Mouse (Mus musculus): ENCODE measurements around the gene Nexn. TPM values are rescaled to one million over a fixed set of nuclear protein-coding genes. Genes with fewer than 3 reads are reported as not detected.
"Not testable (repeated sequence)": the region's sequence is repeated elsewhere in the genome, so short reads cannot be mapped to it uniquely, and the experiment has no call there.

Nexn gene
- polyA plus RNA-seq, 1 experiment from 2014 or later: 5.4 TPM

- no peak overlapping the region for H3K27ac ChIP-seq
- no peak overlapping the region for H3K4me2 ChIP-seq (replicated peaks)
- H3K9ac ChIP-seq: no peak overlapping the region
- H3K27me3 ChIP-seq: no peaks in the 10 kb centered on the region
- H3K36me3 ChIP-seq: peaks cover 10% of the 10 kb centered on the region
- no peaks in the 10 kb centered on the region for H3K4me1 ChIP-seq
- WGBS: 81% methylated on average over 20 of the region's 20 CpGs
- no peak for ATAC-seq (ENCODE audit: low FRiP score)
- H3K9me3 ChIP-seq (replicated peaks): no peaks in the 10 kb centered on the region
- no peak overlapping the region for H3K4me3 ChIP-seq
Observed at GRCm38 (mm10) chr3:152272974-152273685, 7.0 kb upstream of the Nexn start.

- ATAC-seq (ENCODE audit: low FRiP score): no peak
- H3K4me2 ChIP-seq (replicated peaks): no peak overlapping the region
- no peaks in the 10 kb centered on the region for H3K9me3 ChIP-seq (replicated peaks)
- no peak overlapping the region for H3K27ac ChIP-seq
- H3K36me3 ChIP-seq: peaks cover 10% of the 10 kb centered on the region
- peaks cover 10% of the 10 kb centered on the region; the same call in 1 of the 2 replicates for H3K27me3 ChIP-seq
- no peak overlapping the region for H3K4me3 ChIP-seq
- no peak overlapping the region for H3K9ac ChIP-seq
- WGBS: 85% methylated on average over 6 of the region's 6 CpGs
- H3K4me1 ChIP-seq: no peaks in the 10 kb centered on the region
Observed at GRCm38 (mm10) chr3:152271876-152272275, 5.7 kb upstream of the Nexn start.

GRCm38 (mm10) chr3:152271071-152271710 lies 5.0 kb upstream of the Nexn start:
- Histone ChIP-seq H3K9ac (no peak overlapping the region), H3K4me1 (peaks cover 3% of the 10 kb centered on the region), H3K27me3 (peaks cover 16% of the 10 kb centered on the region; the same call in 1 of the 2 replicates), H3K27ac (no peak overlapping the region), H3K9me3 (replicated peaks) (no peaks in the 10 kb centered on the region), H3K4me2 (replicated peaks) (no peak overlapping the region), H3K4me3 (no peak overlapping the region), H3K36me3 (peaks cover 4% of the 10 kb centered on the region)
- no peak for ATAC-seq (ENCODE audit: low FRiP score)
- WGBS: 93% methylated on average over 10 of the region's 10 CpGs

GRCm38 (mm10) chr3:152268099-152268498 lies 1.9 kb upstream of the Nexn start:
- H3K9me3 ChIP-seq (replicated peaks): no peaks in the 10 kb centered on the region
- no peak overlapping the region for H3K4me2 ChIP-seq (replicated peaks)
- H3K36me3 ChIP-seq: no peaks in the 10 kb centered on the region
- peaks cover 21% of the 10 kb centered on the region for H3K4me1 ChIP-seq
- no peak overlapping the region for H3K4me3 ChIP-seq
- ATAC-seq (ENCODE audit: low FRiP score): no peak
- H3K9ac ChIP-seq: no peak overlapping the region
- no peak overlapping the region for H3K27ac ChIP-seq
- H3K27me3 ChIP-seq: peaks cover 28% of the 10 kb centered on the region
- 90% methylated on average over 14 of the region's 14 CpGs for WGBS

GRCm38 (mm10) chr3:152265351-152266035 lies 657 bp downstream of the Nexn start:
- peaks cover 31% of the 10 kb centered on the region for H3K4me1 ChIP-seq
- H3K36me3 ChIP-seq: no peaks in the 10 kb centered on the region
- no peaks in the 10 kb centered on the region for H3K9me3 ChIP-seq (replicated peaks)
- 1% methylated on average over 62 of the region's 63 CpGs for WGBS
- H3K9ac ChIP-seq: peak overlapping the region; percentile 69
- peak overlapping the region; percentile 56 for H3K4me3 ChIP-seq
- peak; percentile 81 for ATAC-seq (ENCODE audit: low FRiP score)
- H3K27me3 ChIP-seq: peaks cover 35% of the 10 kb centered on the region
- H3K27ac ChIP-seq: no peak overlapping the region
- peak overlapping the region; percentile 96 for H3K4me2 ChIP-seq (replicated peaks)

GRCm38 (mm10) chr3:152264830-152265229 lies 1.3 kb downstream of the Nexn start:
- Histone ChIP-seq H3K4me1 (peaks cover 31% of the 10 kb centered on the region), H3K36me3 (no peaks in the 10 kb centered on the region), H3K9ac (peak overlapping the region; percentile 69; the same call in 1 of the 2 replicates), H3K4me3 (peak overlapping the region; percentile 56), H3K27ac (no peak overlapping the region), H3K9me3 (replicated peaks) (no peaks in the 10 kb centered on the region), H3K4me2 (replicated peaks) (peak overlapping the region; percentile 96), H3K27me3 (peaks cover 35% of the 10 kb centered on the region)
- no peak for ATAC-seq (ENCODE audit: low FRiP score)
- 16% methylated on average over 12 of the region's 12 CpGs for WGBS

GRCm38 (mm10) chr3:152264374-152264773 lies 1.8 kb downstream of the Nexn start:
- Histone ChIP-seq H3K27ac (no peak overlapping the region), H3K36me3 (no peaks in the 10 kb centered on the region), H3K9me3 (replicated peaks) (no peaks in the 10 kb centered on the region), H3K9ac (no peak overlapping the region), H3K4me2 (replicated peaks) (0 out of 2 replicates have a peak overlapping the region, but pooled peaks have one; percentile 96), H3K4me3 (no peak overlapping the region), H3K27me3 (peaks cover 35% of the 10 kb centered on the region), H3K4me1 (peaks cover 31% of the 10 kb centered on the region)
- 32% methylated on average over 10 of the region's 10 CpGs for WGBS
- ATAC-seq (ENCODE audit: low FRiP score): no peak

GRCm38 (mm10) chr3:152261948-152262347 lies 4.2 kb downstream of the Nexn start:
- H3K4me2 ChIP-seq (replicated peaks): no peak overlapping the region
- no peaks in the 10 kb centered on the region for H3K9me3 ChIP-seq (replicated peaks)
- H3K4me1 ChIP-seq: peaks cover 31% of the 10 kb centered on the region
- no peak overlapping the region for H3K4me3 ChIP-seq
- H3K27me3 ChIP-seq: peaks cover 25% of the 10 kb centered on the region
- ATAC-seq (ENCODE audit: low FRiP score): no peak
- H3K36me3 ChIP-seq: no peaks in the 10 kb centered on the region
- H3K27ac ChIP-seq: no peak overlapping the region
- H3K9ac ChIP-seq: no peak overlapping the region
- WGBS: 31% methylated on average over 8 of the region's 8 CpGs

GRCm38 (mm10) chr3:152261436-152261835 lies 4.7 kb downstream of the Nexn start:
- Histone ChIP-seq H3K4me1 (peaks cover 30% of the 10 kb centered on the region), H3K27ac (no peak overlapping the region), H3K4me3 (no peak overlapping the region), H3K27me3 (peaks cover 21% of the 10 kb centered on the region), H3K9ac (no peak overlapping the region), H3K36me3 (no peaks in the 10 kb centered on the region), H3K4me2 (replicated peaks) (no peak overlapping the region), H3K9me3 (replicated peaks) (no peaks in the 10 kb centered on the region)
- 59% methylated on average over 8 of the region's 8 CpGs for WGBS
- no peak for ATAC-seq (ENCODE audit: low FRiP score)

- Histone ChIP-seq H3K9me3 (replicated peaks) (no peaks in the 10 kb centered on the region), H3K4me3 (no peak overlapping the region), H3K27ac (no peak overlapping the region), H3K9ac (no peak overlapping the region), H3K4me1 (peaks cover 22% of the 10 kb centered on the region), H3K27me3 (peaks cover 15% of the 10 kb centered on the region), H3K4me2 (replicated peaks) (no peak overlapping the region), H3K36me3 (no peaks in the 10 kb centered on the region)
- WGBS: 100% methylated on average over 1 of the region's 1 CpGs
- ATAC-seq (ENCODE audit: low FRiP score): no peak
Observed at GRCm38 (mm10) chr3:152260362-152260761, 5.8 kb downstream of the Nexn start.

GRCm38 (mm10) chr3:152259409-152259808 lies 6.7 kb downstream of the Nexn start:
- H3K9me3 ChIP-seq (replicated peaks); H3K36me3 ChIP-seq; H3K9ac ChIP-seq; H3K4me3 ChIP-seq; H3K27ac ChIP-seq; H3K4me2 ChIP-seq (replicated peaks): not testable (repeated sequence)
- ATAC-seq (ENCODE audit: low FRiP score): 0 out of 2 replicates have a peak, but pooled peaks have one; percentile 39
- Histone ChIP-seq H3K27me3 (peaks cover 13% of the 10 kb centered on the region), H3K4me1 (peaks cover 12% of the 10 kb centered on the region)
- WGBS: 41% methylated on average over 8 of the region's 9 CpGs

GRCm38 (mm10) chr3:152257528-152257927 lies 8.6 kb downstream of the Nexn start:
- no peak for ATAC-seq (ENCODE audit: low FRiP score)
- Histone ChIP-seq H3K4me2 (replicated peaks) (no peak overlapping the region), H3K9ac (no peak overlapping the region), H3K4me1 (peaks cover 10% of the 10 kb centered on the region), H3K27me3 (0 out of 2 replicates have a peak, but pooled peaks cover 7% of the 10 kb centered on the region), H3K27ac (no peak overlapping the region), H3K4me3 (no peak overlapping the region), H3K9me3 (replicated peaks) (no peaks in the 10 kb centered on the region), H3K36me3 (no peaks in the 10 kb centered on the region)
- WGBS: 87% methylated on average over 3 of the region's 3 CpGs

Measured in hindbrain, embryonic 12.5 days (tissue).